Mouse (Mus musculus) limb, embryonic 11.5 days (tissue): ENCODE results near the gene Zfp13. TPM values are rescaled to one million over a fixed set of nuclear protein-coding genes. Genes with fewer than 3 reads are reported as not detected.
A peak's percentile ranks its signal among the peaks of the same experiment; 100 is the strongest.

ENCODE experiments used
- ATAC-seq: fragments of 200-750 bp; cut with Nextera tagmentation; 2 replicates; pipeline ENCODE4 v1.8.0; 2017; ENCODE audit warnings: low read depth; ENCODE audit not compliant: insufficient number of reproducible peaks, low FRiP score, low TSS enrichment
- DNase-seq: peaks from one replicate; pipeline ENCODE4 v3.0.0-alpha.2; 2015; ENCODE audit warnings: low spot score
- H3K27ac ChIP-seq: fragments of 300-500 bp; sonication (generic); replicated peaks from 2 replicates; pipeline ENCODE4 v1.5.1; 2014; ENCODE audit warnings: low read depth, mild to moderate bottlenecking, low read length
- H3K27me3 ChIP-seq: fragments of 300-500 bp; sonication (generic); 2 replicates; pipeline ENCODE4 v1.6.1; 2014; ENCODE audit warnings: mild to moderate bottlenecking, low read length, mixed read lengths; ENCODE audit not compliant: control insufficient read depth, insufficient read depth
- H3K36me3 ChIP-seq: fragments of 300-500 bp; sonication (generic); 2 replicates; pipeline ENCODE4 v1.6.1; 2014; ENCODE audit warnings: mild to moderate bottlenecking, low read length, moderate library complexity, mixed read lengths; ENCODE audit not compliant: control insufficient read depth, insufficient read depth
- H3K4me1 ChIP-seq: fragments of 300-500 bp; sonication (generic); 2 replicates; pipeline ENCODE4 v1.6.1; 2014; ENCODE audit warnings: low read length, mixed read lengths; ENCODE audit not compliant: control insufficient read depth, insufficient read depth
- H3K4me2 ChIP-seq: fragments of 300-500 bp; sonication (generic); 2 replicates; pipeline ENCODE4 v1.6.1; 2014; ENCODE audit warnings: low read depth, mild to moderate bottlenecking, moderate library complexity; ENCODE audit not compliant: severe bottlenecking
- H3K4me3 ChIP-seq: fragments of 300-500 bp; sonication (generic); 2 replicates; pipeline ENCODE4 v1.5.1; 2014; ENCODE audit warnings: low read depth, low read length
- H3K9ac ChIP-seq: fragments of 300-500 bp; sonication (generic); 2 replicates; pipeline ENCODE4 v1.6.1; 2014; ENCODE audit warnings: mild to moderate bottlenecking, low read length
- H3K9me3 ChIP-seq: fragments of 300-500 bp; sonication (generic); 2 replicates; pipeline ENCODE4 v1.6.1; 2016; ENCODE audit warnings: low read length; ENCODE audit not compliant: control insufficient read depth
- WGBS: fragments of 180-500 bp; shearing (Covaris S2); extraction: QIAGEN DNeasy Blood & Tissue Kit; methylation state at CpG from one replicate; pipeline ENCODE4 v1.1.7; 2014; 5-methylcytosine and 5-hydroxymethylcytosine counted together
- polyA plus RNA-seq: library from polyadenylated mRNA; unstranded; fragments of >200 nt; fragmentation: Nextera tagmentation; extraction: Ambion mirVana; gene quantifications from 2 replicates; pipeline ENCODE4 v1.2.1, GENCODE M21; 2014

The Zfp13 gene
- polyA plus RNA-seq, 1 experiment from 2014 or later, result 20.5 TPM

DNA sequence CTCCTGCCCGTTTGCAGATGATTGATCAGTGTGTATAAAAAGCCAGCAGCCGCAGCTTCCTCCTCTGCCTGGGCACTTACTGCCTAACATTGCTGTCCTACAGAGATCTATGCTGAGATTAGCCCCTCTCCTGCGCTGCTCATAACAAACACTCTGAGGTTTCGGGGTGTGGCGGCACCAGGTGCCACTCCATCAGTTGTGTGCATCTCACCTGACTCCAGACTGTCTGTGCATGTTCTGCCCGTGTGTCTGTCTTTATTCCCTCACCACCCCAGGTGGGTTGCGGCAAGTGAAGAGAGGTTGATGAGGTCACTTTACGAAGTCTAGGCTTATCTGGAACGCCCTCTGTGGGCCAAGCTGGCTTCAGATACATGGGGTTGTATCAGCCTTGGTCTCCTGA lies 17.8 kb upstream of the Zfp13 start:
- 59% methylated on average over 9 of the region's 9 CpGs for WGBS
- Histone ChIP-seq H3K36me3 (no peaks in the 10 kb centered on the region), H3K27ac (no peak overlapping the region), H3K27me3 (peaks cover 4% of the 10 kb centered on the region; the same call in 1 of the 2 replicates), H3K4me2 (no peak overlapping the region), H3K9me3 (no peaks in the 10 kb centered on the region; the same call in 1 of the 2 replicates), H3K9ac (no peak overlapping the region), H3K4me1 (no peaks in the 10 kb centered on the region), H3K4me3 (no peak overlapping the region)
- no peak for ATAC-seq
- DNase-seq, result no peak

DNA sequence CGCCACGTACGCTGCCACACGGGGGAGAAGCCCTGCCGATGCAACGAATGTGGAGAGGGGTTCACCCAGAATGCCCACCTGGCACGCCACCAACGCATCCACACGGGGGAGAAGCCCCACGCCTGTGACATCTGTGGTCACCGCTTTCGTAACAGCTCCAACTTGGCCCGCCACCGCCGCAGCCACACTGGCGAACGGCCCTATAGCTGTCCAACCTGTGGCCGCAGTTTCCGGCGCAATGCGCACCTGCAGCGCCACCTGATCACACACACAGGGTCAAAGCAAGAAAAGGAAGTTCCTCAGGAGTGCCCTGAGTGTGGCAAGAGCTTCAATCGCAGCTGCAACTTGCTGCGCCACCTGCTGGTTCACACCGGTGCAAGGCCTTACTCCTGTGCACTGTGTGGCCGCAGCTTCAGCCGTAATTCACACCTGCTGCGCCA lies 11.1 kb upstream of the Zfp13 start:
- Histone ChIP-seq H3K4me2 (no peak overlapping the region), H3K9ac (no peak overlapping the region), H3K9me3 (no peaks in the 10 kb centered on the region; the same call in 1 of the 2 replicates), H3K27ac (no peak overlapping the region), H3K4me1 (no peaks in the 10 kb centered on the region), H3K27me3 (no peaks in the 10 kb centered on the region), H3K36me3 (no peaks in the 10 kb centered on the region), H3K4me3 (no peak overlapping the region)
- ATAC-seq (peak; percentile 60; the same call in 1 of the 2 replicates), DNase-seq (peak; percentile 75)
- 81% methylated on average over 28 of the region's 28 CpGs for WGBS

DNA sequence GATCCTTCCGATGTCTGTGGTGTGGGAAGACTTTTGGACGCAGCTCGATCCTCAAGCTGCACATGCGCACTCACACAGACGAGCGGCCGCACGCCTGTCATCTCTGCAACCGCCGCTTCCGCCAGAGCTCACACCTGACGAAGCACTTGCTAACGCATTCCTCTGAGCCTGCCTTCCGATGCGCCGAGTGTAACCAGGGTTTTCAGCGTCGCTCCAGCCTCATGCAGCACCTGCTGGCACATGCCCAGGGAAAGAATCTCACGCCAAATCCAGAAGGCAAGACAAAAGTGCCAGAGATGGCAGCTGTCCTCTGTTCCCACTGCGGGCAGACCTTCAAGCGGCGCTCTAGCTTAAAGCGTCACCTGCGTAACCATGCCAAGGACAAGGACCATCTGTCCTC lies 10.3 kb upstream of the Zfp13 start:
- no peaks in the 10 kb centered on the region for H3K36me3 ChIP-seq
- WGBS, result 96% methylated on average over 24 of the region's 24 CpGs
- no peak overlapping the region for H3K4me2 ChIP-seq
- DNase-seq (no peak), ATAC-seq (no peak)
- H3K27ac ChIP-seq, result no peak overlapping the region
- H3K27me3 ChIP-seq, result no peaks in the 10 kb centered on the region
- no peaks in the 10 kb centered on the region for H3K4me1 ChIP-seq
- no peaks in the 10 kb centered on the region; the same call in 1 of the 2 replicates for H3K9me3 ChIP-seq
- H3K9ac ChIP-seq, result no peak overlapping the region
- H3K4me3 ChIP-seq, result no peak overlapping the region

DNA sequence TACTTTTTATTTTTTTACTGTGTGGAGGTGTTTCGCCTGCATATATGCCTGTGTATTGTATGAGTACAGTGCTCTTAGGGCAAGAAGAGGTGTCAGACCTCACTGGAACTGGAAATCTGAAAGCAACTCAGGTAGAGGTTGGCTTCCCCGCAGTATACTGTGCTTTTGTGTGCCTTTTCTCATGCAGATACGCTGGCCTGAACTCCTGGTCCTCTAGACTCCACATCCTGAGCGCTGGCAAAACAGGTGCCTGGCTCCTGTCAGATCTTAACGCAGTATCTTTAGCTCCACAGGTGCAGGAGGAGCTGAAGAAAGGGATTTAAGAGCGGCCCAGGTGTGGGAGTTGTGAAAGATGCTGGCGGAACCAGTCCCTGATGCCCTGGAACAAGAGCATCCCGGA lies 5.9 kb upstream of the Zfp13 start:
- no peak overlapping the region for H3K27ac ChIP-seq
- no peak overlapping the region for H3K4me2 ChIP-seq
- H3K27me3 ChIP-seq, result no peaks in the 10 kb centered on the region
- WGBS, result 82% methylated on average over 8 of the region's 8 CpGs
- no peak overlapping the region for H3K4me3 ChIP-seq
- H3K4me1 ChIP-seq, result peaks cover 6% of the 10 kb centered on the region; the same call in 1 of the 2 replicates
- no peaks in the 10 kb centered on the region for H3K9me3 ChIP-seq
- no peak for ATAC-seq
- H3K9ac ChIP-seq, result no peak overlapping the region
- no peaks in the 10 kb centered on the region for H3K36me3 ChIP-seq
- no peak for DNase-seq

DNA sequence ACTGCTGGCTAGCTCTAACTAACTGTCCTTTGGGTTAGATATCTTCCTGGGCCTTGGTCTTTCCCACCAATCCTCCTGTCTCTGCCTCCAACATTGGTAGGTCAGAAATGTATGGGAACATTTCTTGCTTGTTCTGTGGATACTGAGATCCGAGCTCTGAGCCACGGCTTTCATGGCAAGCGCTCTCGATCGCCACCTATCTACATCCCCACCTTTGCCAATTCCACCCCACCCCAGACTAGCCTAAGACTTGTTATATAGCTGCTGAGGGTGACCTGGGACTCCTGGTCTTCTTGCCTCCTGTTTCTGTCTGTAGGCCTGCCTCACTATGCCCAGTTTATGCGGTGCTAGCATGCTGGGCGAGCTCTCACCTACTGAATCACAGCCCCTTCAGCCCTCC lies 5.1 kb upstream of the Zfp13 start:
- DNase-seq (no peak), ATAC-seq (no peak)
- H3K4me1 ChIP-seq, result peaks cover 6% of the 10 kb centered on the region; the same call in 1 of the 2 replicates
- 71% methylated on average over 7 of the region's 7 CpGs for WGBS
- H3K27me3 ChIP-seq, result no peaks in the 10 kb centered on the region
- no peak overlapping the region for H3K4me2 ChIP-seq
- H3K27ac ChIP-seq, result no peak overlapping the region
- H3K36me3 ChIP-seq, result no peaks in the 10 kb centered on the region
- no peak overlapping the region for H3K4me3 ChIP-seq
- H3K9me3 ChIP-seq, result no peaks in the 10 kb centered on the region
- H3K9ac ChIP-seq, result no peak overlapping the region

DNA sequence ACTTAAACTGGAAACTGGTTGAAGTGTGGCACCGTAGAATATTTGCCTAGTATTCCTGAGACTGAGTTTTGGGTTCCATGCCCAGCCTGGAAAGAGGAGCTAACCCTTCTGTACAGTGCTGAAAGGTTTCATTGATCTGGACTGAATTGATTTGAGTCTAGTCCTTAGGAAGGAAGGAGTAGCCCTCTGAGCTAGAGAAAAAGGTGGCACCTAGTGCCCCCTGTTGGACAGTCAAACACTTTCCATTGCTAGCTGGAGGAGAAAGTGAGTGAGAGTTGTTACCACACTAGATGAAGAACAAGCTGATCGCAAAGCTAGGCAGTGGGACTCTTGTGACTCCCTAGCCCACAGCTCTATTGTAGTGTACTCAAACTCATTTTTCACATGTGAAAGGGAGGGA lies 4.3 kb upstream of the Zfp13 start:
- 71% methylated on average over 2 of the region's 2 CpGs for WGBS
- H3K9me3 ChIP-seq, result no peaks in the 10 kb centered on the region
- H3K36me3 ChIP-seq, result no peaks in the 10 kb centered on the region

DNA sequence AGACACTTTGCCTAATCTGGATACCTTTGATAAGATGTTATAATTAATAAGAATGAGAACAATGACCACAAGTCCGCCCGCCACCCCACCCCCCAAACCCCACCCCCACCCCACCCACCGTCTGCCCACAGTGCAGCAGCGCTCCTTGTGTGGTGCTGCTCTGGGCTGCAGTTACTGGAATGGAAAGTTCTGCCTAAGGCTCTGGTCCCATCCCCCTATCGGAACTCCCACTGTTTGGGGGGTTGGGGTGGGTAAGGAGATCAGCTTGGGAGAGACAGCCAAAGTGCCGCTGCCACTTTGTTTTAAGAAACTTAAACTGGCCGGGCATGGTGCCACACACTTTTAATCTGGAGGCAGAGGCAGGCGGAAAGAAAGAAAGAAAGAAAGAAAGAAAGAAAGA lies 3.8 kb upstream of the Zfp13 start:
- Histone ChIP-seq H3K27me3 (no peaks in the 10 kb centered on the region), H3K36me3 (no peaks in the 10 kb centered on the region), H3K9ac (no peak overlapping the region), H3K4me2 (no peak overlapping the region), H3K27ac (no peak overlapping the region), H3K4me3 (no peak overlapping the region), H3K4me1 (peaks cover 6% of the 10 kb centered on the region; the same call in 1 of the 2 replicates), H3K9me3 (no peaks in the 10 kb centered on the region)
- no peak for DNase-seq
- ATAC-seq, result no peak
- 42% methylated on average over 8 of the region's 8 CpGs for WGBS

More for the DNA sequence above, 4.3 kb upstream of the Zfp13 start:
- peaks cover 6% of the 10 kb centered on the region; the same call in 1 of the 2 replicates for H3K4me1 ChIP-seq
- DNase-seq (peak; percentile 40), ATAC-seq (no peak)
- no peak overlapping the region for H3K9ac ChIP-seq
- no peak overlapping the region for H3K4me2 ChIP-seq
- no peak overlapping the region for H3K4me3 ChIP-seq
- no peaks in the 10 kb centered on the region for H3K27me3 ChIP-seq
- H3K27ac ChIP-seq, result no peak overlapping the region

DNA sequence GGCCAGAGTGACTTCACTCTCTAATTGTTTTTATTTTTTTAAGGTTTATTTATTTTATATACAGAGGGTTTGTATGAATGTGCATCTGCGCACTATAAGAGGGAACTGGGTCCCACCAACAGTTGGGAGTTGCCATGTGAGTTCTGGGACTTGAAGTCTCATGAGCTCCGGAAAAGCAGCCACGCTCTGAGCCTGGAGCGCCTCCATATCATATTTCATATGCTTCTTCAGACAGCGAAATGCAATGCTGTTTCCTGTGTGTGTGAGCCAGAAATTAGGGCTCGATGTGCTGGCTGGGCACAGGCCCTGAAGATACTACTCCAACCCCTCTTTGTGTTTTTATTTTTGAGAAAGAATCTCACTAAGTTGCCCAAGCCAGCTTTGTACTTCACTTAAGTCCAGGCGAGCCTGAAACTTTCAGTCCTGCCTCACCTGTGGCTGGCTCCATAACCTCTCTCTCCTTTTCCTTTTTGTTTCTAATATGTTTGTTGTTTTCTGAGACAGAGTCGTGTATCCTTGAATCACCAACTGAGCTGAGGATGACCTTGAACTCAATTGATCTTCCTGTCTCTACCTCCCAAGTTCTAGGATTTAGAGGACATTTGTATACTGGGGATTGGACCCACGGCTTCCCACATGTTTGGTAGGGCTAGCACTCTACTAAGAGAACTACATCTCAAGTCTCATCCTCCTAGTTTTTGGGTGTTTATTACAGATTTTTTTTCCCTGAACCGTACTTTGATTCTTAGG lies 2.7 kb upstream of the Zfp13 start:
- Histone ChIP-seq H3K9ac (no peak overlapping the region), H3K27me3 (no peaks in the 10 kb centered on the region), H3K27ac (no peak overlapping the region), H3K4me3 (no peak overlapping the region), H3K36me3 (no peaks in the 10 kb centered on the region), H3K9me3 (no peaks in the 10 kb centered on the region), H3K4me1 (peaks cover 6% of the 10 kb centered on the region; the same call in 1 of the 2 replicates), H3K4me2 (no peak overlapping the region; the same call in 1 of the 2 replicates)
- WGBS, result 45% methylated on average over 10 of the region's 10 CpGs
- DNase-seq (no peak), ATAC-seq (no peak)
